Mouse (Mus musculus) cerebellum, postnatal 10 days (tissue): ENCODE measurements around the gene Ap1ar.

Experiments
- DNase-seq, 2 experiments: peaks; one replicate each; pipeline ENCODE4 v3.0.0; 2021; ENCODE audit warnings: mixed read lengths in 2 of 2

Gene Ap1ar

GRCm38 (mm10) chr3:127837972-127838644 lies 785 bp upstream of the Ap1ar start:
- no peak for DNase-seq

GRCm38 (mm10) chr3:127836798-127837153 lies 547 bp downstream of the Ap1ar start:
- DNase-seq = no peak

- no peak for DNase-seq
These were observed 1.7 kb downstream of the Ap1ar start for GRCm38 (mm10) chr3:127835594-127835993.

DNA sequence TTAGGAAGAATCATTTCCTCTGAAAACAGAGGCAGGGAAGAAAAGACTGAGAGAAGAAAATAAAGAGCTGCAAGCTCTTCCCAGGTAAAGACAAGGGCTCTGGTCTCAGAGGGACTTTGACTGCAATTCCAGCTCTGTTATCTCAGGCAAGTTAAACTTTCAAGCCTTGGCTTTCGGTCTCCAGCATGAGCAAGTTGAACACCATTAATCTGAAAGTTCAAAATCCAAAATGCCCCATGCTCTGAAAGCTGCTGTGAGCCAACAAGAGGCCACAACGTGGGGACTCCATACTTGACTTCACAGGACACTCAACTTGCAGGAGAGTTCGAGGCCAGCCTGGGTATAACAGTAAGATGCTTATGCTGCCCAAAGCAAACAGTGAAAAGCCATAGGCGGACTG lies 3.3 kb downstream of the Ap1ar start:
- DNase-seq = no peak

DNA sequence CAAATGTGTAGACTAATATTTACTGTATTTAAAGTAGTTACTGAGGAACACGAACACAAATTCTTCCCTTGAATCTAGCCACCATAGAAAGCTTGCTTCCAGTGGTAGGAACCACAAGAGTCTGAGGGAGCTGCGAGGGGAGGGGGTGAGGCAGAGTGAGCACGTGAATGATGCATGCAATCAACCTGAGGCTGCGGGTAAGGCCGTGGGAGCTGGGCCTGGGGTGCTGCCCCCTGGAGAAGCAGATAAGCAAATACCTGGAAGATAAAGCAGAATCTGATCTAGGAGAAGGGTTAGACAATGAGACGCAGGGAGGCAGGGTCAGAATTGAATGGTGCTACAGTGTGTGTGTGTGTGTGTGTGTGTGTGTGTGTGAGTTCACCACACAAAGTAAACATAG lies 6.2 kb downstream of the Ap1ar start:
- no peak for DNase-seq

- no peak for DNase-seq
These were observed 7.1 kb downstream of the Ap1ar start for GRCm38 (mm10) chr3:127830183-127830582.

DNA sequence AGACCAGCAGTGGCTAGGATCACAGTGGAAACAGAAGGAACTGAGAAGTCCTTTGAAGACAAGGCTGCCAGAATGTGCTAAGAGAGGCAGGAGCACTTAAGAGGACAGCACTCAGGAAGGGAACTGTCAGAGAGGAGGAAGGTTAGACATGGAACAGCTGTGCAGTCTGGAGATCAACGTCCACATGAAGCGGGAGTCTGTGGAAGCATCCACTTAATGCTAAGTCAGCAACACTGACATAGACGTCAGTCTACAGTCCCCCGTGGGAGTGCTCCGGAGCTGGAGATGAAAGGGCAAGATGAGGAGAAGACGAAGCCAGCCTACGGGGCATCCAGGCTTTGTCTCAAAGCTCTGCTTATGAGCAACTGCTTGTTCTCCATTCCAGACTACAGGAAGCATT lies 10.2 kb downstream of the Ap1ar start:
- DNase-seq = no peak

- no peak for DNase-seq
These were observed 10.8 kb downstream of the Ap1ar start for GRCm38 (mm10) chr3:127826503-127826902.

DNA sequence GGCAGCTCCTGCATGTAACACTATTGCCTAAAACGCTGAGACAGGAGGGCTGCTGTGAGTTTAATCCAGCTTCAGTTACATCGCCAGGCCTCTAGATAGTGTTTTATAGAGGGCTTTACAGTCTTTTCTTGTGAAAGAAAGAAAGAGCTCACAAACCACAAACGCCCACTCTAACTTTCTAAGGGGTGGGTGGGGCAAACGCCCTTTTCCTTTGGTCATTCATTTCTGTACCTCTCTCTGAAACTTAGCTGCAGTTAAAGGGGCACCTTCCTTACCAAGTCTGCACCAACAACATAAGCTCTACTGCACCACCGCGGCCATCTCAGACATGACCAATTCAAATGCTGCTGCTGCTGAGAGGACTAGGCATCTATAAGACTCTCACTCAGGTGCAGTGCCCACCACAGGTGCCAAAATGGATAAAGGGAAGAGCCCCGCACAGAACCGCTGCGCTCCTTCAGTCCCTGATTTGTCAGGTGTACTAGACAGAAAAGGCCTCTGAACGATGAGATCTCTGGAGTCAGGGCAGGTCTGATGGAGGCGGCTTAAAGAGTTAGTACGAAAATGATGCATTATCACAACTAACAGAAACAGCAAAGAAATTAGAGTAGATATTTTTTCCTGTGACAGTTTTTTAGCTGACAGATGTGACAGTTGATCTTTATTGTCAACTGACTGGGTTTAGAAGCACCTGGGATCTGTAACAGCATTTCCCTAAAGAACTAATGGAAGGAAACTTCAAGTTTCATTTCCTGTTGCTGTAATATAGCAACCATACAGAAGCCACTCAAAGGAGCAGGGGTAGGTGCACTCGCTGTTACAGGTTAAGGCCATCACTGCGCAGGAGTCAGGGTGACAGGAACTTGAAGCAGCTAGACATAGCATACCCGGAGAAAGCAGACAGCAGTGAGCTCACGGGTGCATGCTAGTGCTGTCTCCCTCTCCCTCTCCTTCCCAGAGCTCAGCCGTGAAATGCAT lies 13.1 kb downstream of the Ap1ar start:
- DNase-seq = no peak

GRCm38 (mm10) chr3:127821209-127821608 lies 16.1 kb downstream of the Ap1ar start:
- DNase-seq = no peak

DNA sequence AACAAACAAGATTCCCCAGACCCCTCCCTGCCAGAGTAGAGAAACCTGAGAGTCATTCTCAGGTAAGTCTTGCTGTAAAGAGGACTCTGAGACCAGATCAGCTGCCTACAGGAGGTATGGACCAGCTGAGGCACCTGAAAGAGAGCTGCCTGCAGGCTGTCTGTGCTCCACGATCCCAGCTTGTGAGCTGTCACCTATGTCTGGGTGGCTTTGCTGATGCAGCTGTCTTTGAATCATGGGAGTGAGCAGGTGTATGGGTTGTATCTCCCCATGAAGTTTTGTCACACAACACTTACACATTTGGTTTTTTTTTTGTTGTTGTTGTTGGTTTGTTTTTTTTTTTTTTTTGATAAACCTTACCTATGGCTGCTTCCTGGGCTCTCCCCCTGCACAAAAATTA lies 16.9 kb downstream of the Ap1ar start:
- DNase-seq = no peak

DNA sequence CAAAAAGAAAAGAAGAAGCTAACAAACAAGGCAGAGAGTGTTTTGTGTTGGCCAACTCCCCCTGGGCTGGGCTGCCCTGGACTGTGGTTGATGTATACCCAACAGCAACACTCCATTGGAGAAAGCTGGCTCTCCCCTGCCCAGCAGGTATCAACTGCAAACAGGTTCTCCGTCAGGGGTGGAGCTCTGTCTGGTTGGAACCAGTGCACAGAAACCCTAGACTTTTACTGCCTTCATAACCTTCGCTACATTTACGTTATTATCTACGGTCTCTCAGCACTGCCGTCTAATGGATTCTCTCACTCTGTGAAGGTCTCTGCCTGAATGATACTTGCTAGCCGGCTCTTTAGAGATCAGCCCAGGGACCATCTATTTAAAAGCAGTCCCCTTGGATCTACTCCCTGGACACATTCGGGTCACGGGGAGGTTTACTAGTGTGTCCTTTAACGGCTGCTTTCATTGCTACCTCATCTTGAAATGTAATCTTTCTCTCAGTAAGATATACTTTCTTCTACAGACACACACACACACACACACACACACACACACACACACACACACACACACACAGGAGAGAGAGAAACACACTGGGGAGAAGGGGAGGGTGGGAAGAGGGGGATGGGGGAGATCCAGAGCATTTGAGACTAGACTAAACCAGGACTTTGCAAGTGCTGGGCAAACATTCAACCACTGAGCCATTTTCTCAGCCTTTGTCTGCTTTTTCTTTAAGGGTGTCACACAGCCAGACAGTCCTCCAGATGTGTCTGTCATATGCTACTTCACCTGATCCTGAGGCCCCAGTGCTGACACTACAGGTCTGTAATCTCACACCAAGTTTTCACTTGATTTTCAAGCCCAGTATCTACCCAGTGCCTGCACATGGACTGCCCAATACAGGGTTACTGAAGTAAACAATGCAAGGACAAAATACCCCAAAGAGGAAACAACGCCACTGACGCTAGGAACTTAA lies 18.3 kb downstream of the Ap1ar start:
- no peak for DNase-seq

DNA sequence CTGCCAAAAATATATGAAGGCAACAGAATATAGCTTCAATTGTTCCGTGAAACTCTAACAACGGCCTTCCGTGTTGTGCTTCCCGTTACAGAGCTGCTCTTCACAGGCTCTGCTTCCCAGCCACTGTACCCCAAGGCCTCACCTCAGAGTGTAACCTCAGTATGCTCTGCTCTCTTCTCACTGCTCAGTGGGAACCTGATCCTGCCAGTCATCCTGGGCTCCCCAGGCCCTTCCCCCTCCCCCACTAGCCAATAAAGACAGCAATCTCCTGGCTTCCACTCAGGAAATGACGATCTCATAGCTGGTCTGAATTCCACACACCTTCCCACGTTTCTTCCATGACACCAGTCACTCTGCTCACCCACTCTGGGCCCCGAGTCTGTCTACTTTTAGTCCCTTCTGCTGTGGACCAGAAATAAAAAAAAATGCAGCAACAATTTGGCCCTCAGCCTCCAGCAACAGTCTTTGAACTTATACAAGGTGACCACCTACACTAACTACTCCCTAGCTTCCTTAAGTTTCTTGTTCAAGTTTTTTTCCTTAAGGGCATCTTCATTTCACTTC lies 20.1 kb downstream of the Ap1ar start:
- no peak for DNase-seq

- DNase-seq = no peak
These were observed 28.2 kb downstream of the Ap1ar start for GRCm38 (mm10) chr3:127809103-127809502.

DNA sequence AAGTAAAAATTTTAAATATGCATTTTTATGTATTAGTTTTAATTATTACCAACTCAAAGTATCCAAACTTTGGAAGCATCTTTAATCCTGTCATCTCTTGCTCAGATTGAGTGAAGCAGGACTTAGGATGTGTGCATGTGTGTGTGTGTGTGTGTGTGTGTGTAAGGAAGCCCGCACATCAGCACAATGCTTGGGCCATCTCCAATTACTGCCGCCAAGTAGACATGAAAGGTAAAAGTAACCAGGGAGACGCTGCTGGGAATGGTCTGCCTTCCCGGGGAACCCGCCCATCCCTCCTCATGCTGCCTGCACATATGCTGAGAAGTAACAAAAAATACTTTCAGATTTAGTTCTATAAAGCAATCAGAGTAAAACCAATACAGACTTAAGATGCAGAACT lies 29.5 kb downstream of the Ap1ar start:
- no peak for DNase-seq

DNA sequence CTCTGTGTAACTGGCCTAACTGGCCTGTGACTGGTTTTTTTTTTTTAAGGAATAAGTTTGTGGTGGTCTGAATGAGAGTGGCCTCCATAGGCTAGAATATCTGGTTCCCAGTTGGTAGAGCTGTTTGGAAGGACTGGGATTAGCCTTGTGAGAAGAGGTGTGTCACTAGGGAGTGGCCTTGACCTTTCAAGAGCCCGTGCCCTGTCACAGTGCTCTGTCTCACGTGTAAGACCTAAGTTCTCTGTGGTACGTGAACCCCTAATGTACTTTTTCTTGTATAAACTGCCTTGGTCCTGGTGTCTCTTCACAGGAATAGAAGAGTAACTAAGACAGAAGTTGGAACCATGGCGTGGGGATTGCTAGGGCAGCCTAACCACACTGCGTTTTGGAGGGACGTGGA lies 31.3 kb downstream of the Ap1ar start:
- no peak for DNase-seq

DNA sequence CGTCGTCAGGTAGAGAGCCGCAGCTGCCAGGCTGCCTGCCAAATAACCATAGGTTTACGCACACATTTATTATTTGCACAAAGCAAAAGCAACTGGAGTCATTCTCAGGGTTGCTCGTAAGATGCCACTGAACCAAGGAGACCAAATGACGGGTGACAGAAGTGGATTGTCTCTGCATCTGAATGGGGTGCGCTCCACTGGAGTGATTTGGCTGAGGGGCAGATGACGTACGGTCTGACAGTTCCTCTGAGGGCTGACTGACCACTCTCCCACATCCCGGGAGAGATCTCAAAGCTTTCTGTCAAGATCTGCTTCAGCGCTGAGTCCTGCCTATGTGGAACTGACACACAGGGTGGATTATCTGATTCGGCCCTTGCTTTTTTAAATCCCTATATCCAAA lies 32.3 kb downstream of the Ap1ar start:
- no peak for DNase-seq

- no peak for DNase-seq
These were observed 32.9 kb downstream of the Ap1ar start for GRCm38 (mm10) chr3:127804439-127804838.

DNA sequence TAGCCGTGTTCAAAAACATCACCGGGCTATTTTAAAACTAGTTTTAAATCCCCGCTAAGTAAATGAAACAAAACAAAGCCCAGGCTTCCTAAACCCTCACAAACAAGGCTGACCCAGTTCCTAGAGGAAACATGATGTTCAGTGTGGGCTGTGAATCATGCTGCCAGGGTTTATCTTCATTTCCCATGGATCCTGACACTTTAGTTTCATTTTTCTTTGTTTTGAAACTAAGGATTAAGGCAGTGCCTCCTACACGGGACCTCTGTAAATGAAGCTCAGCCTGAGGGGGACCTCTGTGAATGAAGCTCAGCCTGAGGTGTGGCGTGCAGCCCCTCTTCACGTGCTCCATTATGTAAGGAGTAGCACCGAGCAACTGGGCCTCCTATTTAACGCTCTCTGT lies 34.5 kb downstream of the Ap1ar start:
- DNase-seq = no peak

DNA sequence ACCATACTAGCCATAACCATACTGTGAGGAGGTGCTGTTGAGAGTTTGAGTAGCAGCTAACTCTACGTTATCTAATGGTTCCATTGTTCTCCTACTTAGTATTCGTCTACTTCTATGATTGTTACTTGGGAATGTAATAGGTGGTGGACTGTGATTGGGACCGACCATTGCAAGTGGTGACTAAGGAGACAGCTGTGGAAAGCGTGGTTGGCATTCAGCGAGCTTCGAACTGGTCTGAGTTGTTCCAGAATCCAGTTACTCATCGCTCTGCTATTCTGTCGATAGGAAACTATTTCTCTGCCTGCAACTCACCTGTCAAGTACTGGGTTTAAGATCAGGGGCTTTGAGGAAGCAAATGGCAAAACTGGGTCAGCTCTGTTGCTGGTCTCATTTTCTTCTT lies 36.2 kb downstream of the Ap1ar start:
- no peak for DNase-seq

DNA sequence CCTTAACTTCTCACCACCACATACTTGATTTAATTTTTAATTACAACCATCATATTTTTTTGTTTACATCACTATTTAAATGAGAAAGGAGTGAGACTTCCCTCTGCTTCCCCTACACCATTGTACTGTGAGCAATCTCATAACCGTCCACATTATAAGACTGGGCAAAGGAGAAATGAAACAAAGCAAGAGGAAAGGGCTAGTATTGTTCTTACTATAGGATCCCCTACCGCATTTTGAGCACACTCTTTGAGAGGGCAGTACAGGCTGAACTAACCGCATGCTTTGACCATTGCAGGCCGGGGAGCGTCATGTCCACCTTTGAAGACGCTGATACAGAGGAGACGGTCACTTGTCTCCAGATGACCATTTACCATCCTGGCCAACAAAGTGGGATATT lies 41.1 kb downstream of the Ap1ar start:
- DNase-seq = no peak

GRCm38 (mm10) chr3:127795762-127796161 lies 41.6 kb downstream of the Ap1ar start:
- peak in 1 of 2 experiments; percentile 17 for DNase-seq

GRCm38 (mm10) chr3:127793022-127793421 lies 44.3 kb downstream of the Ap1ar start:
- peak in 1 of 2 experiments; percentile 16 for DNase-seq
